Mouse (Mus musculus) neural tube, embryonic 11.5 days (tissue): ENCODE results near the gene Cks1b. TPM values are rescaled to one million over a fixed set of nuclear protein-coding genes. Genes with fewer than 3 reads are reported as not detected.

Experiments
- ATAC-seq: fragments of 200-750 bp; cut with Nextera tagmentation; 2 replicates; pipeline ENCODE4 v1.8.0; 2017; ENCODE audit warnings: moderate number of reproducible peaks, mild to moderate bottlenecking, moderate TSS enrichment, moderate library complexity; ENCODE audit not compliant: insufficient read depth, low FRiP score, low TSS enrichment
- DNase-seq: peaks from one replicate; pipeline ENCODE4 v3.0.0-alpha.2; 2015; ENCODE audit warnings: low spot score
- H3K27ac ChIP-seq: fragments of 300-500 bp; sonication (generic); 2 replicates; pipeline ENCODE4 v1.5.1; 2014; ENCODE audit warnings: low read depth, mild to moderate bottlenecking, low read length
- H3K27me3 ChIP-seq: fragments of 300-500 bp; sonication (generic); 2 replicates; pipeline ENCODE4 v1.6.1; 2014; ENCODE audit warnings: mild to moderate bottlenecking, low read length, mixed read lengths; ENCODE audit not compliant: control insufficient read depth, insufficient read depth
- H3K36me3 ChIP-seq: fragments of 300-500 bp; sonication (generic); 2 replicates; pipeline ENCODE4 v1.6.1; 2014; ENCODE audit warnings: mild to moderate bottlenecking, low read length, moderate library complexity, mixed read lengths; ENCODE audit not compliant: control insufficient read depth, insufficient read depth
- H3K4me1 ChIP-seq: fragments of 300-500 bp; sonication (generic); 2 replicates; pipeline ENCODE4 v1.6.1; 2014; ENCODE audit warnings: low read length, mixed read lengths; ENCODE audit not compliant: control insufficient read depth, insufficient read depth
- H3K4me2 ChIP-seq: fragments of 300-500 bp; sonication (generic); 2 replicates; pipeline ENCODE4 v1.6.1; 2014; ENCODE audit warnings: low read depth, mild to moderate bottlenecking, moderate library complexity
- H3K4me3 ChIP-seq: fragments of 300-500 bp; sonication (generic); 2 replicates; pipeline ENCODE4 v1.5.1; 2014; ENCODE audit warnings: low read depth, low read length
- H3K9ac ChIP-seq: fragments of 300-500 bp; sonication (generic); 2 replicates; pipeline ENCODE4 v1.6.1; 2014; ENCODE audit warnings: mild to moderate bottlenecking, low read length
- H3K9me3 ChIP-seq: fragments of 300-500 bp; sonication (generic); 2 replicates; pipeline ENCODE4 v1.6.1; 2016; ENCODE audit warnings: low read length; ENCODE audit not compliant: control insufficient read depth
- WGBS: fragments of 180-500 bp; shearing (Covaris S2); extraction: QIAGEN DNeasy Blood & Tissue Kit; methylation state at CpG from one replicate; pipeline ENCODE4 v1.1.7; 2014; 5-methylcytosine and 5-hydroxymethylcytosine counted together
- polyA plus RNA-seq: library from polyadenylated mRNA; unstranded; fragments of >200 nt; fragmentation: Nextera tagmentation; extraction: Ambion mirVana; gene quantifications from 2 replicates; pipeline ENCODE4 v1.2.1, GENCODE M21; 2014

Cks1b gene
- polyA plus RNA-seq, 1 experiment from 2014 or later, result 432 TPM

DNA sequence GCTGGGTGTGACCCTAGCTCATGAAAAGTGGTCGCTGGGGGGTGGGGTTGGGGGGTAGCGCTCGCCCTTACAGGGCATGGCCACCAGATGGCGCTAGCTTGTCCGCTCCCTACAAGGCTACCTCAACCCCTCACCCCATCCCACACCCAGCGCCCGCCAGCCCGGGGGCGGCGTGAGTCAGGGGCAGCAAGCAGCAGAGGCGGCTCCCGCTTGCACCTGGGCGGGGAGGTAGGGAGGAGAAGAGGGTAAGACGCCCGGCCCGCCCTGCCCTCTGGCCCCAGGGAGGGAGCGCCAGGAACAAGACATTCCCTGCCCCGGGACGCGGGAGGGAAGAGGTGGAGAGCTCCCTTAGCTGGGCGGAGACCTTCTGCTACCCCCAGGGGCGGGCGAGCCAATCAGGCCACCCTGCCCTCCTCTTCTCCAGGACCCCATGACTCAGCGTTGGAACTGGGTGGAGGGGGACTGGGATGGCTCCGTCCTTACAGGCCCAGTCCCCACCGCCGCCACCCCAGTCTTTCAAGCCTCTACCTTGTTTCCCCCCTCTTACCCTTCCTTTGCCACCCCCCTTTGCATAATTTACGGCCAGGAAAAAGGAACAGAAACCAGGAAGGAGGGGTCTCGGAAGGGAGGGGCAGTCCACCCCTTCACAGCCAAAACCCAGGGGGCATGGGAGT, 39.7 kb downstream of the Cks1b start:
- Histone ChIP-seq H3K36me3 (no peaks in the 10 kb centered on the region), H3K4me1 (no peaks in the 10 kb centered on the region), H3K4me2 (peak overlapping the region; percentile 68), H3K27ac (peak overlapping the region; percentile 14; the same call in 1 of the 2 replicates), H3K9ac (peak overlapping the region; percentile 71), H3K4me3 (peak overlapping the region; percentile 43), H3K27me3 (no peaks in the 10 kb centered on the region), H3K9me3 (no peaks in the 10 kb centered on the region)
- peak; percentile 90 for DNase-seq
- WGBS, result 1% methylated on average over 23 of the region's 29 CpGs
- ATAC-seq, result peak; percentile 87

DNA sequence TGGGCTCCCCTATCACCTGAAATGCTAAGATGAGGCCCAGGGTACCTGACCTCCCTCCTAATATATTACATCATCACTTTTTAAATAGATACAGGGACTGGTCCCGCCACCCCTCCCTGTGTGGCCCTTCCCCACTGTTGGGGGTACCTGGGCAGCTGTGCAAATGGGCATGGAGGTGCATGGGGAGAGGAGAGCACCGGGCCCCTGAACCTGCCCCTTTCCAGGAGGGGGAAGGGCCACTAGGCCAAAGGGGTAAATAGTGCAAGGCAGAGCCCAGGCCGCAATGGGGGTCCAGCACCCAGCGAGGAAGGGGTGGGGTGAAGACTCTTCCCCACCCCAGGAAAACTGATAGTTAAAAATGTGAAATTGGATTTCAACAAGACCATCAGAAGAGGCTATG, 40.4 kb downstream of the Cks1b start:
- no peaks in the 10 kb centered on the region for H3K36me3 ChIP-seq
- no peak overlapping the region for H3K27ac ChIP-seq
- peak overlapping the region; percentile 43; the same call in 1 of the 2 replicates for H3K4me3 ChIP-seq
- H3K27me3 ChIP-seq, result no peaks in the 10 kb centered on the region
- DNase-seq, result no peak
- H3K4me1 ChIP-seq, result no peaks in the 10 kb centered on the region
- no peaks in the 10 kb centered on the region for H3K9me3 ChIP-seq
- peak overlapping the region; percentile 68 for H3K4me2 ChIP-seq
- WGBS, result 72% methylated on average over 4 of the region's 4 CpGs
- ATAC-seq, result peak; percentile 28; the same call in 1 of the 2 replicates
- no peak overlapping the region for H3K9ac ChIP-seq

DNA sequence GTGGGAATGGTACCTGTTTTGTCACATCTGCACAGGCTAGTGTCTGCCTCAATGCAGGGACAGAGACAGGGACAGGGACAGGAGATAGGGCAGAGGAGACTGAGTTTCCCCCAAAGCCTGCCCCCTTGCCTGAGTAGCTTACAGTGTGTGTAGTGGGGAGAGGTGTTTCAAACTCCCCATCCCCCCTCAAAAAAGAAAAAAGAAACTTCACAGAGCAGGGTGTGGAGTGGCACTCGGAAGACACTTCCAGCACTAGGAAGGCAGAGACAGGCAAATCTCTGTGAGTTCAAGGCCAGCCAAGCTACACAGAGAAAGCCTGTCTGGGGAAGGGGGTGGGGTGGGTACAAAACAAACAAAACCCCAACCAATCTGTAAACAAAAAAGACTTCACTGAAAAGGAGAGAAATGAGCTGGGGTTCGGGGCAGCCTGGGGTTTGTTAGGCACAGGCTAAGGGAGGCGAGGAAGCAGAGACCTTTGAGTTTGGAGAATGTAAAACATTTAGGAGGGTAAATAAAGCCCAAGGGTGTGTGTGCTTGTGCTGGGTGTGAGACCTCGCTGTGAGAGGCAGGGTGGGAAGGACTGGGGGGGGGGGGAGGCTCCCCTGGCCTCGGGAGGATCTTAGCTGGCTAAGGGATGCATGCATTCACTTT, 44.5 kb downstream of the Cks1b start:
- H3K4me2 ChIP-seq, result no peak overlapping the region
- no peak overlapping the region for H3K4me3 ChIP-seq
- no peaks in the 10 kb centered on the region for H3K27me3 ChIP-seq
- no peaks in the 10 kb centered on the region for H3K36me3 ChIP-seq
- WGBS, result 47% methylated on average over 5 of the region's 5 CpGs
- H3K9me3 ChIP-seq, result no peaks in the 10 kb centered on the region
- no peak overlapping the region for H3K27ac ChIP-seq
- H3K4me1 ChIP-seq, result no peaks in the 10 kb centered on the region
- H3K9ac ChIP-seq, result no peak overlapping the region
- ATAC-seq, result no peak
- no peak for DNase-seq

GRCm38 (mm10) chr3:89367338-89367737, 50.8 kb downstream of the Cks1b start:
- no peak overlapping the region for H3K4me2 ChIP-seq
- H3K9me3 ChIP-seq, result no peaks in the 10 kb centered on the region
- no peaks in the 10 kb centered on the region for H3K36me3 ChIP-seq
- no peak overlapping the region for H3K4me3 ChIP-seq
- ATAC-seq (no peak), DNase-seq (no peak)
- no peaks in the 10 kb centered on the region for H3K4me1 ChIP-seq
- no peaks in the 10 kb centered on the region for H3K27me3 ChIP-seq
- no peak overlapping the region for H3K27ac ChIP-seq
- H3K9ac ChIP-seq, result no peak overlapping the region
- 76% methylated on average over 11 of the region's 11 CpGs for WGBS

- no peak overlapping the region for H3K27ac ChIP-seq
Observed at GRCm38 (mm10) chr3:89365486-89366414, 52.4 kb downstream of the Cks1b start.

More at GRCm38 (mm10) chr3:89365486-89366414, 52.4 kb downstream of the Cks1b start:
- no peaks in the 10 kb centered on the region for H3K27me3 ChIP-seq
- no peaks in the 10 kb centered on the region for H3K9me3 ChIP-seq
- H3K4me3 ChIP-seq, result no peak overlapping the region
- ATAC-seq, result no peak
- H3K4me1 ChIP-seq, result no peaks in the 10 kb centered on the region
- H3K4me2 ChIP-seq, result no peak overlapping the region
- 70% methylated on average over 20 of the region's 20 CpGs for WGBS
- no peak for DNase-seq
- no peak overlapping the region for H3K9ac ChIP-seq
- H3K36me3 ChIP-seq, result no peaks in the 10 kb centered on the region

Other genes with a start within 250 kb of the Cks1b start
- gene Scamp3, start 240.9 kb downstream of the Cks1b start, polyA plus RNA-seq, result 91.2 and 92.8 TPM in 2 replicates
- gene Fam189b, start 235.2 kb downstream of the Cks1b start, polyA plus RNA-seq, result 32.5 and 36.9 TPM in 2 replicates
- gene Gba, start 215.5 kb downstream of the Cks1b start, polyA plus RNA-seq, result 44.4 and 46.5 TPM in 2 replicates
- 26.3 and 26.6 TPM in 2 replicates for gene Thbs3, start 203.2 kb downstream of the Cks1b start, polyA plus RNA-seq
- 181 and 202 TPM in 2 replicates for gene Mtx1, start 191.3 kb downstream of the Cks1b start, polyA plus RNA-seq
- gene Muc1, start 189.3 kb downstream of the Cks1b start, polyA plus RNA-seq, result 1.6 and 1.8 TPM in 2 replicates
- gene Krtcap2, start 172.4 kb downstream of the Cks1b start, polyA plus RNA-seq, result 237 and 255 TPM in 2 replicates
- 11.6 and 12.8 TPM in 2 replicates for gene Trim46, start 172.1 kb downstream of the Cks1b start, polyA plus RNA-seq
- 86.1 and 88.5 TPM in 2 replicates for gene Dpm3, start 159.0 kb downstream of the Cks1b start, polyA plus RNA-seq
- gene Slc50a1, start 147.8 kb downstream of the Cks1b start, polyA plus RNA-seq, result 33.8 and 37.6 TPM in 2 replicates
- 13.7 and 15.9 TPM in 2 replicates for gene Efna1, start 137.2 kb downstream of the Cks1b start, polyA plus RNA-seq
- gene Efna3, start 95.4 kb downstream of the Cks1b start, polyA plus RNA-seq, result 32.7 and 36.5 TPM in 2 replicates
- 20.5 and 21.6 TPM in 2 replicates for gene Efna4, start 80.4 kb downstream of the Cks1b start, polyA plus RNA-seq
- gene Adam15, start 68.4 kb downstream of the Cks1b start, polyA plus RNA-seq, result 16.3 and 18.3 TPM in 2 replicates
- gene Dcst2, start 56.4 kb downstream of the Cks1b start, polyA plus RNA-seq, result 0.20 TPM in 1 of 2 replicates, not detected in the other
- 0.31 and 0.41 TPM in 2 replicates for gene Dcst1, start 53.1 kb downstream of the Cks1b start, polyA plus RNA-seq
- 0.25 and 0.54 TPM in 2 replicates for gene Zbtb7b, start 23.6 kb downstream of the Cks1b start, polyA plus RNA-seq
- 0.13 and 0.73 TPM in 2 replicates for gene Lenep, start 15.6 kb downstream of the Cks1b start, polyA plus RNA-seq
- 29.4 and 30.9 TPM in 2 replicates for gene Flad1, start 6.5 kb downstream of the Cks1b start, polyA plus RNA-seq
- 43.9 and 48.0 TPM in 2 replicates for gene Shc1, start 60 bp upstream of the Cks1b start, polyA plus RNA-seq
- gene Pygo2, start 11.8 kb upstream of the Cks1b start, polyA plus RNA-seq, result 55.7 and 59.8 TPM in 2 replicates
- gene Pbxip1, start 18.3 kb upstream of the Cks1b start, polyA plus RNA-seq, result 8.6 and 9.1 TPM in 2 replicates
- 71.8 and 74.5 TPM in 2 replicates for gene Pmvk, start 36.2 kb upstream of the Cks1b start, polyA plus RNA-seq
- gene Kcnn3, start 101.8 kb upstream of the Cks1b start, polyA plus RNA-seq, result 1.4 and 1.9 TPM in 2 replicates